ENCODE assay signal across 24 mouse cellular contexts in genomic region chr13:40413074-40413473, GRCm38 (mm10). TPM values are rescaled to one million over a fixed set of nuclear protein-coding genes. Genes with fewer than 3 reads are reported as not detected.
"Had no signal": no experiment of that assay in that cellular context is flagged by ENCODE, and none has a peak within 500 bp of the region (broad histone marks: within the 10 kb centered on the region; RNA-seq: fewer than 3 reads in every experiment).

No protein-coding gene starts in this region.

- ATAC-seq: midbrain, embryonic 16.5 days had no signal

- H3K27me3 ChIP-seq: midbrain, embryonic 12.5 days; neural tube, embryonic 13.5 days; neural tube, embryonic 15.5 days; stomach, embryonic 15.5 days had no signal

- H3K9ac ChIP-seq: liver, embryonic 14.5 days; lung, embryonic 14.5 days; midbrain, embryonic 12.5 days; neural tube, embryonic 13.5 days; neural tube, embryonic 15.5 days; stomach, embryonic 15.5 days had no signal

- H3K9me3 ChIP-seq: midbrain, embryonic 10.5 days; midbrain, embryonic 12.5 days; neural tube, embryonic 13.5 days; neural tube, embryonic 15.5 days; stomach, embryonic 15.5 days had no signal

- H3K36me3 ChIP-seq: midbrain, embryonic 10.5 days; midbrain, embryonic 12.5 days; neural tube, embryonic 13.5 days; neural tube, embryonic 15.5 days; stomach, embryonic 15.5 days had no signal

- H3K4me3 ChIP-seq: midbrain, embryonic 10.5 days; midbrain, embryonic 12.5 days; myocyte; neural tube, embryonic 13.5 days; neural tube, embryonic 15.5 days; stomach, embryonic 15.5 days had no signal

- H3K27ac ChIP-seq: liver, embryonic 14.5 days; midbrain, embryonic 10.5 days; midbrain, embryonic 12.5 days; neural tube, embryonic 13.5 days; neural tube, embryonic 15.5 days; stomach, embryonic 15.5 days; stomach, postnatal 0 days had no signal

- H3K4me1 ChIP-seq: midbrain, embryonic 10.5 days; midbrain, embryonic 12.5 days; neural tube, embryonic 13.5 days; neural tube, embryonic 15.5 days; stomach, embryonic 15.5 days had no signal

- DNase-seq: lung, embryonic 14.5 days; lung, postnatal 14 days; lung, postnatal 4 days; midbrain, embryonic 14.5 days; right cerebral cortex, postnatal 14 days; thymus, adult 2 months; thymus, postnatal 25 days; thymus, postnatal 4 days had no signal

- H3K4me2 ChIP-seq: lung, embryonic 14.5 days; midbrain, embryonic 12.5 days; neural tube, embryonic 13.5 days; neural tube, embryonic 15.5 days; stomach, embryonic 15.5 days had no signal

RNA-seq across cellular contexts. Expression of gene Ofcc1, which starts 51.8 kb away (rescaled TPM):
- total RNA-seq: megakaryocyte-erythroid progenitor cell, adult 5-6 weeks had no signal
- polyA plus RNA-seq: liver, embryonic 14.5 days; liver, embryonic 16.5 days; lung, embryonic 14.5 days; lung, embryonic 16.5 days; midbrain, embryonic 10.5 days; midbrain, embryonic 12.5 days; myocyte; neural tube, embryonic 11.5 days; neural tube, embryonic 13.5 days; spleen, adult 2 months; stomach, embryonic 15.5 days; testis, adult 2 months; thymus, adult 2 months; urinary bladder, adult 2 months had no signal
